Mouse (Mus musculus): ENCODE measurements around the gene Duoxa2. TPM values are rescaled to one million over a fixed set of nuclear protein-coding genes. Genes with fewer than 3 reads are reported as not detected.

The Duoxa2 gene
- total RNA-seq (2021): not detected
- long read RNA-seq, experiment 1: 0 reads
- long read RNA-seq, experiment 2: 0 reads

DNA sequence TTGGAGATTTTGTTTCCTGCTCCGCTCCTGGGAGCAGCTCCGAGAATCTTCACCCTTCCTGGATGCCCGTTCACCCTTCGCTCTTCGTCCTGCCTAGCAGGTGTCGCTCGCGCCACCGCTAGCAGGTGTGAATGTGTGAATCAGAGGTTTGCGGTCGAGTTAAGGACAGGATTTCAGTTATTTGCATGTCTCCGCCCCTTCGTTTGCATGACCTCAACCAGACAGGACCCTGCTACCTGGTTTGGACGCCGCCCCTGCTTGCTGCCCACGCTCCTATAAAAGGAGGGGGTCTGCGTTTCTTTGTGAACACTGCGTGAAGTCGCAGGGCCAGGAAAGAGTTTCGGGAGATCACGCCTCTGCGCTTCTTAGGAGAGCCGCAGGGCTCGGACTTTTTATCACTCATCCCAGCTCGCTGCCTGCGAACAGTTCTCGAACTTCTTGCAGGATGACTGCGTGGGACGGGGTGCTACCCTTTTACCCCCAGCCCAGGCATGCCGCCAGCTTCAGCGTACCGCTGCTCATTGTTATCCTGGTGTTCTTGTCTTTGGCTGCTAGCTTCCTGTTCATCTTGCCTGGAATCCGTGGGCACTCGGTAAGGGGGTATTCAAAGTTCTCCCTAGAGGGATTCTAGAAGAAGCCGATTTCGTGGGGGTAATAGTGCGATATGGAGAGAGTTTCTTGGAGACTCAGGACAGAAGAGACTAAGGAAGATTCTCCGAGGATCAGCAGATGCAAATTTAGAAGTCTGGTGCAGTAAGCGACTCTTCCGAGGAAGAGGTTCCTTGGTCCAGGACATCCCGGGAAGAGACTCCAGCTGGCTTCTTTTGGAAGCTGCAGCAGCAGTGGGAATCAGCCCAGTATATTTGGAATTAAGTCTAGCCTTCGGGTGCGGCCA is at the start of gene Duoxa2:
Duoxa2 (plus strand) TSS at position 305 of the 895 bp plus-strand sequence.
- no peak for DNase-seq (ENCODE audit: low spot score in 2 of 2)
- no peak for TF ChIP-seq CTCF (conservative IDR thresholded peaks at IDR 0.05)
- no peak within 1 kb of the TSS for H3K4me3 ChIP-seq
- no peak within 1 kb of the TSS for H3K27ac ChIP-seq

DNA sequence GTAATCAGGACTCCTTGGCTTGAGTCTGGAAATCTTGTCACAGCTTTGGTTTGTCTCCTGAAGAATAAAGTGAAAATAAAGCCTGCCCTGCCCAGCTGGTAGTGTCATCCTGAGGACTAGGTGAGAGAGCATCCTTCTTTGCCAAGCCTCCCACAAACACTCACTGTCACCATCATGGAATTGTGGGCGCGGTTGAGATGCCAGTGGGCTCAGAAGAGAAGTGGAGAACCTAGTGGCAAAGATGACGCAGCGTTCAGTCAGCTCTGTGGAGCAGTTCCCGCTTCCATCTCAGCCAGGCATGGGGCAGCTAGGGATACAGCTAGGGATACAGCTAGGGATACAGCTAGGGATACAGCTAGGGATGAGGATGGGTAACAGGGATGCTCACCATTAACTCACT is 42.7 kb upstream of the Duoxa2 start:
- peak in 1 of 2 experiments; percentile 5 for DNase-seq (ENCODE audit: low spot score in 2 of 2)
- no peak overlapping the region for H3K27ac ChIP-seq
- H3K4me3 ChIP-seq: no peak overlapping the region
- TF ChIP-seq CTCF (conservative IDR thresholded peaks at IDR 0.05): no peak

DNA sequence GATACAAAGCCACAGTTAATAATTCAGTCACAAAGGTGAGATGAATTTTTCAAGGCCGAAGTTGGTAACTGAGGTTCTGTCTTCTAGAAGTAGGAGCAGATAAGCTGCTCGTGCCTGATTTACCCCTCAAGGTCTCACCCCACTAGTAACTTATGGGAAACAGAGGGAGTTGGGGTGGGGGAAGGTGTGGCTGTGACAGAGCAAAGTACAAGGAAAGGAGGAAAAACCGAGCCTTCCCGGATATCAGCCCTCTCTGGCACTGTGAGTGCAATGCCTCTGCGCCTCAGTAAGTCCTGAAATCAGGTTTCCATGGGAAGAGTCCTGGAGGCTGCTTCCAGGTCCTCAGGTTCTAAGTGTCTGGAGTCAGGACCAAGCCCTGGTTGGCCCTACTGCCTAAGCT is 38.0 kb upstream of the Duoxa2 start:
- no peak for TF ChIP-seq CTCF (conservative IDR thresholded peaks at IDR 0.05)
- Histone ChIP-seq H3K27ac (no peak overlapping the region), H3K4me3 (no peak overlapping the region)
- no peak for DNase-seq (ENCODE audit: low spot score in 2 of 2)

DNA sequence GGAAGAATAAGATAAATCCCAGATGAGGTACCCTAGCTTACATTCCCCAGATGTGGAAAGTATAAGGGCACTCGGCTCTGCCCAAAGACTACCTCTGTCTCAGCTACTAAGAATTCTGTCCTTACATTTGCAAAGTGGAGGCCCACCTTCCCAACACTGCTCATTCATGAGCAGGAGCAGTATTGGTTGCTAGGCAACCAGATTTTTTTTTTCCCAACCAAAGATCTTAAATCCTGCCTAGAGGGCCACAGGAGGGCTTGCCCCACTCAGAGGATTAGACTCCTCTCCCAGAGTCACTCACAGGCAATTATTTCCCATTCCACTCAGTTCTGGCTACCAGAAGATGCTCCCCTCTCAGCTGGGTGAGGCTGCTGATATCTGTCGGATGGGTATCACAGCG is 34.0 kb upstream of the Duoxa2 start:
- no peak overlapping the region for H3K4me3 ChIP-seq
- TF ChIP-seq CTCF (conservative IDR thresholded peaks at IDR 0.05): no peak
- DNase-seq (ENCODE audit: low spot score in 2 of 2): no peak
- H3K27ac ChIP-seq: no peak overlapping the region

DNA sequence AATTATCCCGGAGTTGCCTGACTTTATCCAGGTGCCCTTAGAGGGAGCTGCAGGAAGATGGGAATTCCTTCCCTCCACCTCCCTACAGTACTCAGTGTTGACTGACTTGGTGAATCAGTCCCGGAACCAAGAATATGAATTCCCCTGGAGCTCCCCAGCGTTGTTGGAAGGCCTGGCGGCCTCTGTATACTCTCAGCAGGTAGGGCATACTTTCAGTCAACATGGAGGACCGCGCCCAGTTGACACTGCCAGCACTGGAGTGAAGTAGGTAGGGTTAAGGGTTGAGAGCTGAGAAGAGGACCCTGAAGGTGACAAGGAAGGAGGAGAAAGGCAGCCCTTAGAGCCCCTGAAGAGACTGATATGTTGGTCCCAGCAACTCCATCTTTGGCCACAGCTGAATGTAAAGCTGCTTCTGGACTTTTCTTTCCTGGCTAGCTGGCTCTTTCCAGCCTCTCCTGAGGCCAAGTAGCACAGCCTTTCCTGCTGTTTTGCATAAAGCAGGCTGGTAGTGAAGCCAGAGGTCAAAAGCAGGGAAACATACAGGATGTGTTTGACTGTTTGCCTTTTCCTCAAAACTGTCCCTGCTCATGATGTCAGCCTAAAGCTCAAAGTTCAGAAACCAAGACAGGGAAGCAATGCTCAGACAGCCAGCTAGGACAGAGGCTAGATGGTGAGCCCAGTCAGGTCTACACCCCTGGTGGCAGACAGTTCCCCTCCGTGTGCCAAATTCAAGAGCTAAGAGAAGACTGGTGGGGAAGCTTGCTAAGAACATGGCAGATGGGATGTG is 32.1 kb upstream of the Duoxa2 start:
- DNase-seq (ENCODE audit: low spot score in 2 of 2): no peak
- TF ChIP-seq CTCF (conservative IDR thresholded peaks at IDR 0.05): no peak
- Histone ChIP-seq H3K27ac (no peak overlapping the region), H3K4me3 (no peak overlapping the region)

DNA sequence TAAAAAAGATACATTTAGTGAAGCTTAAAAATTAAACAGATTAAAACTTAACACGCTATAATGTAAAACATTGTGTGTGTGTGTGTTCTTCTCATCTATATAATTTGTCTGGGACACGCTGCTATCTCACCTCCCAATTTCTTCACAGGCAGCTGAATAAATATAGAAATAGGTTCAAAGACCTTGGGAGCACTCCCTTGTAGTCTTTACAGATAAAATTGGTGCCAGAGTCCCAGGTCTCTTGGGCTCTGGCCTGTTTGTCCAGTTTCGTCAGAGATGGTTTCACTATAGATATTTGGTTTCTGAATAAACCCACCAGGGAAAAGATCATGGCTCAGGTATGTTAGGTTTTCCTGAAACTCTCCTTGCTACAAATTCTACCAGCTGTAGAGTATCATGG is 19.9 kb upstream of the Duoxa2 start:
- no peak for DNase-seq (ENCODE audit: low spot score in 2 of 2)
- no peak for TF ChIP-seq CTCF (conservative IDR thresholded peaks at IDR 0.05)
- no peak overlapping the region for H3K4me3 ChIP-seq
- H3K27ac ChIP-seq: no peak overlapping the region

DNA sequence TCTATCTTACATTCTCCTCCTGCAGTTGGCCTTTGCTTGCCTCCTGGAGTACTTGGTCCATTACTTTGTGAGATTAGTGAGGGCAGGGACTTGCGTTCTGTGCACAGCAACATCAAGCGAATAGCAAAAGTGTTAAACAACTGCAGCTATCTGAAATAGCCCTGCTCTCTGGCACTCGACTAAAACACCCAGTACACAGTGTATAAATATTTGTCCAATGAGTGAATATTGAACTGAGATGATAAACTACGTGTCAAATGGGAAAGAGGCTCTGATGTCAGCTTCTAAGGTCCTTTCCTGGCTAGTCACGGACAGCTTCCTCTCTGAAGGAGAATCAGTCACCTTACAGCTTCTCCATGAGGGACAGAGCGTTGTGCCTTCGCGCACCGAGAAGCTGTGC is 14.6 kb upstream of the Duoxa2 start:
- no peak for DNase-seq (ENCODE audit: low spot score in 2 of 2)
- no peak for TF ChIP-seq CTCF (conservative IDR thresholded peaks at IDR 0.05)
- no peak overlapping the region for H3K27ac ChIP-seq
- no peak overlapping the region for H3K4me3 ChIP-seq

DNA sequence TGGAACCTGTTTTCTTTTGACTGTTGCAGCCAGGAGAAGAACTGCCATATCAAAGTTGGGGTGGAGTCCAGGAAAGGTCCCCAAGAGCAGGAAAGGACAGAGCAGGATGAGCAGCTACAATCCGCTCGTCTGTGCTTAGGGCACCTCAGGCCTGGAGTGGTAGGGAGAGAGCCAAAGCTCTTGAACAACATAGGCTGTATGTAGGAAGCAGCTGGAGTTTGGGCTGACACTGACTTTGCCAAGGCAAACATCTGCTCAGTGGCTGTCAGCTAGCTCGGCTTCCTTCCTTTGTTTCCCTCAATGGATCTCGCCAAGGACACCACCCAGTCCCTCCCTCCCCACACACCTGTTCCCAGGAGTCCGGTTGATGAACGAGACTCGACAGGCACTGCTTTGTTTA is 12.6 kb upstream of the Duoxa2 start:
- Histone ChIP-seq H3K27ac (no peak overlapping the region), H3K4me3 (no peak overlapping the region)
- no peak for TF ChIP-seq CTCF (conservative IDR thresholded peaks at IDR 0.05)
- DNase-seq (ENCODE audit: low spot score in 2 of 2): no peak

DNA sequence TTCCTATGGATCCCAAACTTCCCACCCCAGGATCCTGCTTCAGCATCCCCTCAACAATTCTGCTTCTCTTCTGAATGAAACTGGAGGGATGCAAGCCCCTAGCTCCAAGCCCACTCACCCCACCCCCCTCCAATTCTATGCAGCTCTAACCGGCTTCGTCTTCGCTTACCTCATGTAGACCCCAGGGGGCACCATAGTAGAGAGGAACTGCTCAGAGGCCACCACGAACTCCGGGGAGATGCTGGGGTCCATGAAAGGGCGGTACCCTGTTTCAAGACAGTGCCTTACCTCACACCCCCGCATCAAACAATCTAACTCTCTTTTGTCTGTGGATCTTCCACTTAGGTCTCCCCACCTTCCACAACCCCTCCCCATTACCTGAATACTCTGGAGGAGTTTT is 3.8 kb upstream of the Duoxa2 start:
- TF ChIP-seq CTCF (conservative IDR thresholded peaks at IDR 0.05): no peak
- DNase-seq (ENCODE audit: low spot score in 2 of 2): no peak
- H3K4me3 ChIP-seq: no peak overlapping the region
- no peak overlapping the region for H3K27ac ChIP-seq

DNA sequence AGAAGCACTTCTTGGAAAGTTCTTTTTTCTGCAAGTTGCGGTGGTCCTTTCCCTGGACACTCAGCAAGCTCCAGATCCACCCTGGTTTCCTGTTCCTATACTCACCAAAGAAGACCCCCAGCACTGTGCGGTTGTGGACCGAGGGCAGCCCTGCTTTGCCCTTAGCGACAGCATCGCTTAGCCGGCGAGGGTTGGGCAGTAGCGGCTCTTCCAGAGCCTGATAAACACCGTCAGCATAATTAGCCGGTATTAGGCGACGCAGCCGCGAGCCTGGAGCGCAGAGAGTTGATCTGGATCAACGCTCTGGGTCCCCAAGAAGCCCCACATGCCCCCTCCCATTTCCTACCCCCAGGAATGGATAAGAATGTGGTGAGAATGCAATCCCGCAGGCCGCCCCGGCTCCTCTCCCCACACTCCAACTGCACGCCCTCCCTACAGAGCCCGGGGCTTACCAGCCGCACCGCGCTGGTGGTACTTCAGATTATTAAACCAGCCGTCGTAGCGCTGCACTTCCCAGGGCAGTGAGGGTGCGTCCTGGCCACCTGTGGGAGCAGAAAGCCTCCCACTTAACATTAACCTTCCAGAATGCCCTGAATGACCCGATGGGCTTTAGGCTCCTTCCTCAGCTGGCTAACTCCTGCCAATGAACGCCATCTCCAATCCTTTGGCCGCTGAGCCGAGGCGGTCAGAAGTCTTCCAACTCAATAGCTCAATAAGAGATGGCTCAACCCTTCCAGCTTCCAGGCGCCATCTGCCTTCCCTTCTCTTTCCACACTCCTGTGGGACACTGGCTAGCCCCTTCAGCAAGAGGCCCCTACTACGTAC is 1.2 kb upstream of the Duoxa2 start:
- Histone ChIP-seq H3K27ac (no peak overlapping the region), H3K4me3 (no peak overlapping the region)
- DNase-seq (ENCODE audit: low spot score in 2 of 2): no peak
- no peak for TF ChIP-seq CTCF (conservative IDR thresholded peaks at IDR 0.05)

DNA sequence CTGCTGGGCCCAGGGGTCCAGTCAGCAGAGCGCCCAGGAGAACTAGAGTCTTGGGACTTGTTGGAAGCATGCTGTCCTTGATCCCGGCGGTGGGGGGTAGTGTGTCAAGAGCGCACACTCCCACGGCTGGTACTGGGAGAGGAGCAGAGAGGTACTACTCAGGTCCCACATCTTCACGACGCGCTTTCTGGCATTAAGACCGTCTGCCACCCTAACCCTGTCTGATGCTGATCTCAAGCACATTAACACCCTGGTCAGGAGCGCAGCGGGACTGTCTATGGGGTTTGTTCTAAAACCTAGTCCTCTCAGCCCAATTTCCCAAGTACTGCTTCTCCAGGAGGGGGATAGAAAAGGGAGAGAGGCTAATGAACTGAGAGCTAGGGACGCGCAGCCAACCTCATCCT is 602 bp upstream of the Duoxa2 start, which contains the start of gene Duox2:
Duox2 (minus strand) TSS at position 354 of the 404 bp plus-strand sequence.
- no peak for TF ChIP-seq CTCF (conservative IDR thresholded peaks at IDR 0.05)
- no peak for DNase-seq (ENCODE audit: low spot score in 2 of 2)
- no peak within 1 kb of the TSS for H3K27ac ChIP-seq
- H3K4me3 ChIP-seq: no peak within 1 kb of the TSS

DNA sequence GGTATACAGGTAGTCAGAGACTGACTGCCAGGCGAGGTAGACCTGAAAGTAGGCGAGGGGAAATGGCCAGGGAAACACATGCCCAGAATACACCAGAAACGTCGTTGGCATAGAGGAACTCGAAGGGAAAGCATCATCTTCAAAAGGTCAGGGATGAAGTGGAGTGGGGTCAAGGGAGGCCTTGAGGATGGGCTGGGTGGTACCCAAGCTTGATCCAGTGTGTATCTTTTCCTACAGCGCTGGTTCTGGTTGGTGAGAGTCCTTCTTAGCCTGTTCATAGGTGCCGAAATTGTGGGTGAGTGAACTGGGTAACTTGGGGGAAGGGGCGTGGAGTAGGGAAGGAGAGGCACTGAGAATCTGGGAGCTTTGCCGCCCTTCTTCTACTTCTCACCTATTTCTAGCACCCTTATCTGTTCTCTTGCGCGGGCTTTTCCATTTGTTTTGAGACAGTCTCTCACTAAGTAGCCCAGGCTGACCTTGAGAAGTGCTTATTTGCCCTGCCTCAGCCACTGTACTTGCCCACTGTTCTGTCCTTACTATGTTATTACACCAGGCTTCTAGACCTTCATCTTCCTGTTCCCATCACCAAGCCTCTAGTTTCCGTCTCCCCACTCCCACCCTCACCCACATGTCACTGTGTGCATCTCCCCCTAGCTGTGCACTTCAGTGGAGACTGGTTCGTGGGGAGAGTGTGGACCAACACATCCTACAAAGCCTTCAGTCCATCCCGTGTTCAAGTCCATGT is 1.4 kb downstream of the Duoxa2 start:
- DNase-seq (ENCODE audit: low spot score in 2 of 2): no peak
- no peak overlapping the region for H3K27ac ChIP-seq
- TF ChIP-seq CTCF (conservative IDR thresholded peaks at IDR 0.05): no peak
- no peak overlapping the region for H3K4me3 ChIP-seq

All from layer of hippocampus, adult 2 months (tissue).